Mouse (Mus musculus) heart, adult 18-20 months (tissue): ENCODE data around the gene Edn2. TPM values are rescaled to one million over a fixed set of nuclear protein-coding genes. Genes with fewer than 3 reads are reported as not detected.

Experiments
- DNase-seq, 2 experiments: peaks; one replicate each; pipeline ENCODE4 v3.0.0; 2021 to 2022; ENCODE audit warnings: mixed read lengths in 1 of 2
- total RNA-seq, 2 experiments: library from RNA; stranded (reverse); gene quantifications; 2 replicates each; pipeline ENCODE4 v1.2.3; 2021

Gene Edn2
- total RNA-seq, 2 experiments from 2014 or later, result not detected

- no peak for DNase-seq
Observed at GRCm38 (mm10) chr4:120204357-120204942, 43.4 kb downstream of the Edn2 start.

- no peak for DNase-seq
Observed at GRCm38 (mm10) chr4:120206471-120206891, 45.5 kb downstream of the Edn2 start.

- no peak for DNase-seq
Observed at GRCm38 (mm10) chr4:120212080-120212479, 51.1 kb downstream of the Edn2 start.

- DNase-seq, result no peak
Observed at GRCm38 (mm10) chr4:120212812-120213211, 51.8 kb downstream of the Edn2 start.

- peak; percentile 42 to 75 for DNase-seq
Observed at GRCm38 (mm10) chr4:120215915-120216591, 55.0 kb downstream of the Edn2 start.

GRCm38 (mm10) chr4:120216883-120217282 lies 55.9 kb downstream of the Edn2 start:
- DNase-seq, result no peak

Other genes starting within 250 kb of the Edn2 start
- gene AL607142.1, start 96.2 kb upstream of the Edn2 start, total RNA-seq, result not detected
- gene Foxo6, start 126.1 kb downstream of the Edn2 start, total RNA-seq, result 1 to 10 TPM; 2.2 to 2.7 TPM
- 10 to 100 TPM; 47.8 to 50.0 TPM for gene Scmh1, start 244.1 kb downstream of the Edn2 start, total RNA-seq